Mouse (Mus musculus) retina, adult 2 months (tissue): ENCODE results near the gene Pik3r2.

ENCODE experiments used
- DNase-seq: peaks from one replicate; pipeline ENCODE4 v3.0.0-alpha.2; 2012; ENCODE audit warnings: low read depth, low spot score

Gene Pik3r2

DNA sequence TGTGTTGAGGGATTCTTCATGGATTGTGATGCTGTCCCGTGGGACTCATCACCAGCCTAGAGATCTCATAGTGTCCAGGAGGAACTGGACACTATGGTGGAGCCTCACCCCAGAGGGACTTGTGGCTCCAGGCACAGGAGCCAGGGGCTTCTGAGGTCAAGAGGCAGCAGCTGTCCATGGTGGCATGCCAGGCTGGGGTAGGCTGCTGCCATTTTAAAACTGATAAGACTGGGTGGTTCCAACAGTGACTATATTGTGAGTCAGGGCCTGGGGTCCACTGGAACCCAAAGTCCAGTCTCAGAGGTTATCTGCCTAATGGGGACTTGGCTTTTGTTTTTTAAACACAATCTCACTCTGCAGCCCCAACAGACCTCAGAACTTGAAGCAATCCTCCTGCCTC, 25.3 kb upstream of the Pik3r2 start:
- no peak for DNase-seq

- DNase-seq = no peak
These were observed 24.6 kb upstream of the Pik3r2 start for GRCm38 (mm10) chr8:70801156-70801555.

GRCm38 (mm10) chr8:70800648-70801047, 24.1 kb upstream of the Pik3r2 start:
- DNase-seq = no peak

DNA sequence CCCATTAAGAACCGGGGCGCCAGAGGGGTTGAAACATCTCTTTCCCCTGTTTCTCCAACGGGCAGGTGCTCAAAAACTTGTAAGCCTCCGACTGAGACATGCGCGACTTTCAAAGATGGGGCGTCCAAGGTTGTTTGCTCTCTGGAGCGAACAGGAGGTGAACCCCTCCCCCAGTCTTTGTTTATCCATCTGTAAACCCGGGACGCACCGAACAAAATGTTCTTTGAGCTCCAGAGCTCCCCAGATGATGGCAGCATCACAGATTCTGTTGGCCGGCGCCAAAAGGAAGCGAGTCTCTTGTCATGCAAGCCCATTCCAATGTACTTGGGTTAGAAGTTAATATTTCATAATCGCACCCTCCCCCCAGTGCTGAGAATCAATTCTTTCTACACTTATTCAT, 21.8 kb upstream of the Pik3r2 start:
- DNase-seq = no peak

DNA sequence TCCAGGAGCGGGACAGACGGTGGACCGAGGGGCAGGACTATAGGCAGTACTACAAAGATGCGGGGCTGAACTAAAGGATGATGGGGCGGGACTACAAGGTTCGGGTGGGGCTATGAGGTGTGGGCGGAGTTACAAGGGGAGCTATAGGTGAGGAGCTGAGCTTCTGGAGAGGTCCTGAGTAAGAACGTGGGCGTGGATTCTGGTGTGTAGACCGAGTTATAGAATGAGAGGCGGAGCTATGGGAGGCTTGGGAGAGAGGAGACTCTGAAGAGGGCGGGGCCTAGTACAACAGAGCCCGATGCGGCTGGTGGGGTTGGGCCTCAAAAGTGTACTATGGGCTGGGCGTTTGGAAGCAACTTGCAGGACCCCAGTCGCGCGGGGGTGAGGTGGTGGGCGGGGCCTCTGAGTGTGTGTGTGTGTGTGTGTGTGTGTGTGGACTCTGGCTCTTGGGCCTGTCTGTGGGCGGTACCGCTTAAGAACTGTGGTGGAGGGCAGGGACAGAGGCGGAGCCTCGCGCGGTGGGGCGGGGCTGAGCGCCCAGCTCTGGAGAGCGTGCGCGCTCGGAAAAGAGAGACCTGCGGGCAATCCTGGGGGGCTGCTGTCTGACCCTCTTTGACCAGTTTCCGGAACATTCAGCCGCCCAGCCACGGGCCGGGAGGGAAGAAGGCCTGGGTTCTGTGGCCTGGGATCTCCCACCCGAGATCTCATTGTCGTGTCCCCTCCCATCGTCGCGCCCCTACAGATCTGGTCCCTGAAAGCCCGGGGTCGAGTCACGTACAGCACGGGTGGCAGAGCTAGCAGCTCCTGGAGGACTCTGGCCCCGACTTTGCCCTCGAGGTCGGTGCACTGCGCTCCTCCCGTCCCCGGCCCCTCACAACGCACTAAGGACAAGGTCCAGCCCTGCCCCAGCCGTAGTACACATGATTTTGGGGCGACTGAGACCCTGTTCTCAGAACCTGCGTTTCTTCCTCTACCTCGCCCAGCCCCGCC, 20.9 kb upstream of the Pik3r2 start:
- DNase-seq = peak; percentile 85

GRCm38 (mm10) chr8:70796403-70797080, 20.0 kb upstream of the Pik3r2 start:
- DNase-seq = no peak

GRCm38 (mm10) chr8:70795370-70795769, 18.9 kb upstream of the Pik3r2 start:
- DNase-seq = no peak

DNA sequence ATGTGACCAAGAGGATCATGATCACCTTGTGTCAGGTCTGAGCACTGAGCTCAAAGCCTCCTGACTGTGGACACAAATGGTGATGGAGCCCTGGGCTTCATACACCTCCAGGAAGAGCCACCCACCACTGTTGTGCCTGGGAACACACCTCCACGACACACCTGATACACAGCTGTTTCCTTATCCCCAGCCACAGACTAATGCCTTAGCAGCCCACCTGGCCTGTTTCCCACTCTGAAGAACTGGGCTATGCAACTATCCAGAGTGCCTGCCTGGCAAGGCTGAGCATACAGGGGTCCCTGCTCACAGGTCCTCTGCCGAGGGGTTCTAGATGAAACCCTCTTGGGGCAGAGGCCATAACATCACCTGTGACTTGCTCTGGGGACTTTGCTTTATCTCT, 17.7 kb upstream of the Pik3r2 start:
- no peak for DNase-seq

- DNase-seq = peak; percentile 81
These were observed 16.2 kb upstream of the Pik3r2 start for GRCm38 (mm10) chr8:70792700-70793099.

- DNase-seq = peak; percentile 95
These were observed 15.6 kb upstream of the Pik3r2 start for GRCm38 (mm10) chr8:70791975-70792691.

- DNase-seq = no peak
These were observed 14.8 kb upstream of the Pik3r2 start for GRCm38 (mm10) chr8:70791294-70791701.

GRCm38 (mm10) chr8:70790846-70791245, 14.3 kb upstream of the Pik3r2 start:
- DNase-seq = no peak

DNA sequence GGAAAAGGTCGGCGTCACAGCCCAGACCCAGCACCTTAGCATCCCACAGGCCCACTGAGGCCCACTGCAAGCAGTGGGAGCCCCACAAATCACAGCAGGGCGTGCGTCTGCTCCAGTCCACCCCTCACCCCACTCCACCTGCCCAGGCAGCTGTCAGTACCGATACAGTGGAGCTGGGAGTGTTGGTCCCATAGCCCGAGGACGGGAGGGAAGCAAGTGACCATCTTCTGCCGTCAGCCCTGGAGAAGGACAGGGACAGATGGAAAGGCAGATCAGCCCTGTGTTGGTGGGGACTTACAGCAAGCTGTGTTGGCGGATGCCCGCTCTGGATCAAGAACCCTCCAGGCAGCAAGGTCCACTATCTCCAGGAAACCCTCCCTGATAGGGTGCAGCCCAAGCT, 12.5 kb upstream of the Pik3r2 start:
- no peak for DNase-seq

DNA sequence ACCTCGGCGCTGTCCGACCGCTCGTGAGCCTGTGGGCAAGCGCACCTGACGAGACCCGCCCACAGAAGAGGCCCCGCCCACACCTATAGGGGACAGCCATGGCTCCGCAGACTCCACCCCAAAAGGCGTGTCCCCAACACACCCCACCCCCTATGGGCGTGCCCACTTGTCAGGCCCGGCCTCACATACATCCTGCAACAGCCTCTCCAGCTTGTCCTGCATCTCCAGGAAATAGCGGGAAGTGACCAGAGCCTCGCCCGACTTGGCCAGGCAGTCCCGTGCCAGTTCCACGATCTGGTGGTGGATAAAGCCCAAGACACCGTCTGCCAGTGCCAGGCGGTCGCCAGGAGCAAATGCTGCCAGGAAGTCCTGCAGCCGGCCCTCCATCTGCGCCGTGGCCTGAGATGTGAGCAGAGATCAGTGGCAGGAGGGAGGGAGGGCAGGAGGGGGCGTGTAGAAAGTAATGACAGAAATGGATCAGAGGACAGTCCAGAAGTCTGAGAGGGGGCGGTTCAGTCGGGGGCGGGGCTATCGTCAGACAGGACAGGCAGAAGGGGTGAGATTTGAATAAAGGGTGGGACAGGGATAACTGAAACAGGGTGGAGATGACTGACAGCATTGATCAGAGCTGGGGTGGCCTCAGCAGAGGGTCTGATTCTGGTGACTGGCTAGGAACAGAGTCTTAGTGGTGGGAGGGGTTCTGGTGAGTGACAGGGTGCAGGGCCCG, 11.6 kb upstream of the Pik3r2 start:
- DNase-seq = no peak

DNA sequence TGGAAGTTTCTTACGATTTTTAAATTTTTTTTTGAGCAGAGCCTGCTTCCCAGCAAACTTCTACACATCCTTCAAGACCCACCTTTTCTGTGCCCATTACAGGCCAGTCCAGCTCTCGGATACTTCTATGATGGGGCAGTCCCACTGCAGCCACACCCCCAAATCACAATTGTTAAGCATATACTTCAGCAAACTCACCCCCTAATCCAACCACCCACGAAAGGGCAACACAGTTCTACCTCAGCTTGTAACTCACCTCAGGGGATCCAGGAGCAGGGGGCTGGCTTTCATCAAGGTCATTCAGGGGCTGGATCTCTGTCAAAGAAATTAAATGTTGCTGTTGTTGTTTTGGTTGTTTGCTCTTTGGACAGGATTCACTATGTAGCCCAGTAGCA, 10.5 kb upstream of the Pik3r2 start:
- DNase-seq = no peak

DNA sequence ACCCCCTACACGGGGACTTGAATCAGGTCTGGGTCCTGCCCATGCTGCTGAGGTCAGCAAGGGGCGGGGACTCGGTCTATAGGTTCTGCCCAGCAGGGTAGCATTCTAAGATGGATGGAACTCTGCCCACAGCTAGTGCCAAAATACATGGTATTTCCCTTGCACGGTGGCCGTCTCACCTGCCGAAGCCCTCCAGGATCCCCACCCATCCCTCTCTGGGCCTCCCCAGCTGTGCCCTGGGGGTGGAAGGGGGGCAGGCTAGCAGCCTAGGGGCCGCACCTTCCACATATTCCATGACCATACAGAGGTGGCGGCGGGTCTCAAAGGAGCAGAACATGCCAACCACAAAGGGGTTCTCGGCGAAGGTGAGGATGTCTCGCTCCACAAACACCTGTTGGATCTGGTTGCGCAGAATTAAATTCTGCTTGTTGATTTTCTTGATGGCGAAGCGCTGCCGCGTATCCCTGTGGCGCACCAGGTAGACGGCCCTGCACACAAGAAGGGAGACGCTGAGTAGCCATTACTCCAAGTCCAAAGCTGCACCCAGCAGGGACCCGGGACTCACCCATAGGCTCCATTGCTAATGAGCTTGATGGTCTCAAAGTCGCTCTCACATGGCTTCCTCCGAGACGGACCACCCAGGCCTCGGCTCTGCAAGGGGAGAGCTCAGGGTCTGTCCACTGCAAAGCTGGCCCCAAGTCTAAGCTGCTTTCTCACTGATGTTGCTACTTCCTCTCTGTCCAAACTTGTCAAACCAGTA, 10.0 kb upstream of the Pik3r2 start:
- no peak for DNase-seq

GRCm38 (mm10) chr8:70780093-70780492, 3.6 kb upstream of the Pik3r2 start:
- no peak for DNase-seq

DNA sequence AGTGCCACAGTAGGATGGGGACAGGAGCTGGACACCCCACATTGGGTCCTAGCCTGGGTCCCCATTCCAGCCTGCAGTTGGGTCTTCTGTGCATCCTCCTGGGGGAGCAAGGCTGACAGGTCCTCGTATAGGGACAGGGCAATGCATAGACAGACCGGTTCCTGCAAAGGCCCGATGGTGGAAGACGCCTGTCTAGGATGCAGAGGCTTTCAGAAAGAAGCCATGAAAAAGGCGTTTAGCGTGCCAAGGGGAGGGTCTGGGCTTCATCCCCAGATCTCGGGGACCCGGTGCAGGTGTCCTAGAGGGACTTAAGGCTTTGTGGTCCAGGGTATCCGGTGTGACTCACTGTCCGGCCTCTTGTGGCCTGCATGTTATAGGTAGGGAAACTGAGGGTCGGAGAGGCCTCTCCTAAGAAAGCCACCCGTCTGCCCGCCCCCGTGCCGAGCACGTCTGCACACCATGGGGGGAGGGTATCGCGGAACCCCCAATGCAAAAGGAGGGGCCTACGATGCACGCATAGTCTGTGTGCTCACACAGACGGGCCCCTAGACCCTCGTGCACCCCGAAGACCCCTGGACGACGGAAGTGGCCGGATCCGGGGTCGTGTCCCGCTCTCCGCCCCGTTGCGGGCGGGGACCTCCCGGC, 540 bp downstream of the Pik3r2 start:
- no peak for DNase-seq

- no peak for DNase-seq
These were observed 1.3 kb downstream of the Pik3r2 start for GRCm38 (mm10) chr8:70775227-70775626.

DNA sequence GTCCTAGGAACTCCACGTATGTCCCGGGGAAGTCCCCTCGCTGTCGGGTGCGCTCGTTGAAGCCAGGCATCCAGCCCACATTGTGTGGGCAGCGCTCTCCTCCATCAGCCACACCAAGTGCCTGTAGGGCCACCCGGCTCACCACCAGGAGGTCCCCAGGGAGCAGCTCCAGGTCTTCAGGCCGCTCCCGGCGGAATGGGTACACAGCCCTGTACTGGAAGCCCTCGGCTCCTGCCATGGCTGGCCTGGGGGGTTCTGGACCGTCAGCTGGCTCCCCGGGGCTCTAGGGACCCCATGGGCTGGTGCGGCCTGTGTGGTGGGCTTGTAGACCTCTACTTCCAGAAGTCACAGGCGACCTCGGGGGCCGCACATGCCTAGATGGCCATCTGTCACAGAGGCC, 1.8 kb downstream of the Pik3r2 start:
- no peak for DNase-seq
